Mouse (Mus musculus) MEL (cell line): ENCODE data around the gene Lhx2. TPM values are rescaled to one million over a fixed set of nuclear protein-coding genes. Genes with fewer than 3 reads are reported as not detected.

Source experiments
- DNase-seq: peaks from one replicate; pipeline ENCODE4 v3.0.0; 2011; ENCODE audit warnings: low read depth, low spot score
- H3K27ac ChIP-seq: 2 replicates; pipeline ENCODE4 v1.5.1; 2012; ENCODE audit warnings: low read depth, mild to moderate bottlenecking, control low read depth, low read length, moderate library complexity; ENCODE audit not compliant: control insufficient read depth
- H3K27me3 ChIP-seq, 2 experiments: fragments of 150-350 bp in 1 of 2; sonication (generic) in 1 of 2; 2 replicates each; pipeline ENCODE4 v1.6.1; 2012; ENCODE audit warnings: low read length in 2 of 2, mild to moderate bottlenecking in 2 of 2, improper control_type of control experiment in 1 of 2, moderate library complexity in 1 of 2; ENCODE audit not compliant: insufficient read depth in 2 of 2, control insufficient read depth in 1 of 2
- H3K36me3 ChIP-seq, 2 experiments: 2 replicates each; pipeline ENCODE4 v1.6.1; 2012 to 2014; ENCODE audit warnings: low read length in 2 of 2, improper control_type of control experiment in 1 of 2, inconsistent platforms in 1 of 2, mild to moderate bottlenecking in 1 of 2; ENCODE audit not compliant: insufficient read depth in 2 of 2, control insufficient read depth in 1 of 2
- H3K4me1 ChIP-seq, 2 experiments: fragments of 150-350 bp in 1 of 2; sonication (generic) in 1 of 2; 2 replicates each; pipeline ENCODE4 v1.6.1; 2012; ENCODE audit warnings: low read length in 2 of 2, improper control_type of control experiment in 1 of 2, mild to moderate bottlenecking in 1 of 2; ENCODE audit not compliant: insufficient read depth in 2 of 2, control insufficient read depth in 1 of 2
- H3K4me3 ChIP-seq, 2 experiments: fragments of 150-350 bp in 1 of 2; sonication (generic) in 1 of 2; 2 replicates each; pipeline ENCODE4 v1.5.1; 2012; ENCODE audit warnings: low read depth in 2 of 2, low read length in 2 of 2, mild to moderate bottlenecking in 2 of 2, moderate library complexity in 2 of 2, control low read depth in 1 of 2, improper control_type of control experiment in 1 of 2; ENCODE audit not compliant: control insufficient read depth in 1 of 2, insufficient read depth in 1 of 2
- H3K79me2 ChIP-seq: 2 replicates; pipeline ENCODE4 v1.6.1; 2012; ENCODE audit warnings: mild to moderate bottlenecking, low read length, moderate library complexity; ENCODE audit not compliant: control insufficient read depth, poor library complexity, insufficient read depth
- H3K9ac ChIP-seq: 2 replicates; pipeline ENCODE4 v1.6.1; 2012; ENCODE audit warnings: low read depth, mild to moderate bottlenecking, control low read depth, low read length, moderate library complexity; ENCODE audit not compliant: control insufficient read depth, poor library complexity, severe bottlenecking
- H3K9me3 ChIP-seq: fragments of 150-350 bp; sonication (generic); replicated peaks from 2 replicates; pipeline ENCODE4 v1.6.1; 2012; ENCODE audit warnings: mild to moderate bottlenecking, low read length, improper control_type of control experiment, moderate library complexity; ENCODE audit not compliant: insufficient read depth
- CHD1 ChIP-seq: IDR thresholded peaks from 2 replicates; pipeline ENCODE4 v1.6.1; 2012; ENCODE audit warnings: low read depth, mild to moderate bottlenecking, inconsistent platforms, low read length, improper control_type of control experiment
- E2F4 ChIP-seq: IDR thresholded peaks from 2 replicates; pipeline ENCODE4 v1.6.1; 2011; ENCODE audit warnings: low read depth, low read length, improper control_type of control experiment, borderline replicate concordance
- ELF1 ChIP-seq: IDR thresholded peaks from 2 replicates; pipeline ENCODE4 v1.6.1; 2014; ENCODE audit warnings: low read depth, mild to moderate bottlenecking, inconsistent platforms, low read length, improper control_type of control experiment, moderate library complexity
- GATA1 ChIP-seq: IDR thresholded peaks from 2 replicates; pipeline ENCODE4 v1.6.1; 2011; ENCODE audit warnings: low read depth, low read length, improper control_type of control experiment
- JUND ChIP-seq: IDR thresholded peaks from 2 replicates; pipeline ENCODE4 v1.6.1; 2011; ENCODE audit warnings: low read depth, mild to moderate bottlenecking, improper control_type of control experiment, low read length
- KAT2A ChIP-seq: conservative IDR thresholded peaks from 2 replicates; pipeline ENCODE4 v1.6.1; 2012; ENCODE audit warnings: low read depth, low read length, improper control_type of control experiment, inconsistent platforms
- MAFK ChIP-seq: IDR thresholded peaks from 2 replicates; pipeline ENCODE4 v1.6.1; 2011; ENCODE audit warnings: low read depth, mild to moderate bottlenecking, low read length, improper control_type of control experiment, borderline replicate concordance
- MYC ChIP-seq: IDR thresholded peaks from 2 replicates; pipeline ENCODE4 v1.6.1; 2011; ENCODE audit warnings: low read depth, mild to moderate bottlenecking, low read length, improper control_type of control experiment, moderate library complexity
- POLR2A ChIP-seq, 2 experiments: IDR thresholded peaks; 2 replicates each; pipeline ENCODE4 v1.6.1; 2011 to 2012; ENCODE audit warnings: low read length in 2 of 2, mild to moderate bottlenecking in 2 of 2, control low read depth in 1 of 2, improper control_type of control experiment in 1 of 2, low read depth in 1 of 2, moderate library complexity in 1 of 2; ENCODE audit not compliant: control insufficient read depth in 1 of 2, insufficient read depth in 1 of 2, poor library complexity in 1 of 2
- POLR2AphosphoS2 ChIP-seq: IDR thresholded peaks from 2 replicates; pipeline ENCODE4 v1.6.1; 2011; ENCODE audit warnings: low read length, improper control_type of control experiment
- RAD21 ChIP-seq: IDR thresholded peaks from 2 replicates; pipeline ENCODE4 v1.6.1; 2011; ENCODE audit warnings: mild to moderate bottlenecking, low read depth, low read length, improper control_type of control experiment
- RCOR1 ChIP-seq: IDR thresholded peaks from 2 replicates; pipeline ENCODE4 v1.6.1; 2012; ENCODE audit warnings: low read depth, mild to moderate bottlenecking, inconsistent platforms, low read length, improper control_type of control experiment
- SIN3A ChIP-seq: IDR thresholded peaks from 2 replicates; pipeline ENCODE4 v1.6.1; 2012; ENCODE audit warnings: low read length, improper control_type of control experiment, inconsistent platforms
- SMC3 ChIP-seq: IDR thresholded peaks from 2 replicates; pipeline ENCODE4 v1.6.1; 2011; ENCODE audit warnings: low read depth, low read length, improper control_type of control experiment
- TBP ChIP-seq: IDR thresholded peaks from 2 replicates; pipeline ENCODE4 v1.8.0; 2011; ENCODE audit warnings: low read depth, low read length, improper control_type of control experiment
- USF1 ChIP-seq: IDR thresholded peaks from 2 replicates; pipeline ENCODE4 v1.6.1; 2014; ENCODE audit warnings: low read depth, mild to moderate bottlenecking, inconsistent platforms, low read length, improper control_type of control experiment, moderate library complexity
- ZC3H11A ChIP-seq: IDR thresholded peaks from 2 replicates; pipeline ENCODE4 v1.6.1; 2012; ENCODE audit warnings: low read depth, mild to moderate bottlenecking, inconsistent platforms, low read length, improper control_type of control experiment
- ZKSCAN1 ChIP-seq: IDR thresholded peaks from 2 replicates; pipeline ENCODE4 v1.6.1; 2012; ENCODE audit warnings: low read depth, mild to moderate bottlenecking, inconsistent platforms, low read length, improper control_type of control experiment, moderate library complexity
- ZMIZ1 ChIP-seq: IDR thresholded peaks from 2 replicates; pipeline ENCODE4 v1.6.1; 2012; ENCODE audit warnings: low read depth, mild to moderate bottlenecking, inconsistent platforms, low read length, improper control_type of control experiment, moderate library complexity
- ZNF384 ChIP-seq: IDR thresholded peaks from 2 replicates; pipeline ENCODE4 v1.6.1; 2012; ENCODE audit warnings: low read depth, mild to moderate bottlenecking, inconsistent platforms, low read length, improper control_type of control experiment
- polyA plus RNA-seq, 2 experiments: library from polyadenylated mRNA; stranded (reverse) in 1 of 2; unstranded in 1 of 2; fragments of >175 nt in 1 of 2; fragments of >200 nt in 1 of 2; gene quantifications; 2 replicates each; pipeline versions ENCODE4 v1.2.1 to v1.2.4; 2012; ENCODE audit warnings: low replicate concordance in 2 of 2, low read depth in 1 of 2; ENCODE audit not compliant: insufficient read length in 2 of 2, insufficient read depth in 1 of 2, missing spikeins in 1 of 2
- total RNA-seq: library from RNA; depleted of rRNA; stranded (reverse); fragments of 300-350 nt; gene quantifications from 2 replicates; pipeline ENCODE4 v1.2.3, GENCODE M21; 2012

Lhx2 gene
- total and polyA plus RNA-seq, 3 experiments: 0.12 TPM; not detected in 2

DNA sequence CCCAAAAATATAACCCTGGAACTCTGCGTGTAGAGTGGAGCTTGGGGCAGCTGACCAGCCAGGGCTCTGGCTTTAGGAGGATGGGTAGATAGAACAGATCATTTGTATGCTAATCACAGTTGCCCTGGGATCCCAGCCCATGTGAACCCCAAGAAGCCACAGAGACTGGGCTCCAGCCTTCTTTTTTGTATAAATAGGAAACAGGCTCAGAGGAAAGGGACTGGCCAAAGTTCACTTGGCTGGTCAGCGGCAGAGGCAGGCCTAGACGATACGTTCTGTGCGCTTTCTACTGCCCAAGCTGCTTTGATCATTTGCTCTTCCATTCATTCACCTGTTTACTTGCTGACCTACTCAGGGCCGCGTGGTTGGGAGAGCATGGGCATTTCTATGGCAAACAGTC is 27.1 kb downstream of the Lhx2 start:
- no peak for TF ChIP-seq ZMIZ1
- TF ChIP-seq ZNF384: no peak
- no peak for TF ChIP-seq TBP
- no peak for TF ChIP-seq CHD1
- TF ChIP-seq SIN3A: no peak
- TF ChIP-seq ZKSCAN1: no peak
- no peak for TF ChIP-seq E2F4
- TF ChIP-seq ELF1: no peak
- TF ChIP-seq USF1: no peak
- TF ChIP-seq JUND: no peak
- TF ChIP-seq ZC3H11A: no peak
- TF ChIP-seq RCOR1: no peak
- no peak for TF ChIP-seq RAD21
- TF ChIP-seq KAT2A: no peak
- no peak for TF ChIP-seq MYC
- no peaks in the 10 kb centered on the region; a peak in 2 of 4 replicates for H3K27me3 ChIP-seq

DNA sequence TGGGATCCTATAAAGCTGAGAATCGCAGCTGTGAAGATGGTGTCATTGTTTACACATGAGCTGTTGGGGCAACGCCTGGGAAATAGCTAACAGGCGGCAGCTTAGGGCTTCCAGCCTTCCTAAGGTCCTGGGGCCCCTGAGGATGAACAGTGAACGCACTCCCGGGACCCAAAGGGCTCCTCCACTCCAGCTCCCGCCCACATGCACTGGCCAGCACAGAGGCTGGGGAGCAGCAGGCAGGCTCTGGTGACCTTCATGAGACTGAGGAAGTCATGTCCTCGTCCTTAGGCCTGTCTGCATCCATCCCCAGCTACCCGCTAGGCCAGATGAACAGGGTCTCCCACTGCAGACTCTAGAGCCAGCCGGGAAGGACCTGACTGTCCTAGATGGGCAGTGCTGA is 27.9 kb downstream of the Lhx2 start:
- H3K27me3 ChIP-seq: no peaks in the 10 kb centered on the region; a peak in 2 of 4 replicates
- no peak overlapping the region for H3K4me3 ChIP-seq
- TF ChIP-seq TBP (no peak), MYC (no peak), MAFK (no peak), JUND (no peak), POLR2AphosphoS2 (no peak), POLR2A (IDR thresholded peaks at IDR 0.05; ENCODE audit: control insufficient read depth in 1 of 2, insufficient read depth in 1 of 2, low read depth in 1 of 2, low read length in 2 of 2, poor library complexity in 1 of 2) (no peak), GATA1 (no peak), SMC3 (no peak)
- TF ChIP-seq, all 39 proteins: peak for 0

More for the DNA sequence above, 27.1 kb downstream of the Lhx2 start:
- Histone ChIP-seq H3K9me3 (no peaks in the 10 kb centered on the region), H3K4me1 (peaks cover 0 to 3% of the 10 kb centered on the region in 2 experiments; a peak in 1 of 4 replicates), H3K36me3 (peaks cover 0 to 3% of the 10 kb centered on the region in 2 experiments; a peak in 2 of 4 replicates), H3K9ac (no peak overlapping the region), H3K4me3 (no peak overlapping the region), H3K27ac (no peak overlapping the region), H3K79me2 (no peaks in the 10 kb centered on the region)
- no peak for DNase-seq

More for the DNA sequence above, 27.9 kb downstream of the Lhx2 start:
- H3K9me3 ChIP-seq: no peaks in the 10 kb centered on the region
- H3K4me1 ChIP-seq: peaks cover 0 to 3% of the 10 kb centered on the region in 2 experiments; a peak in 1 of 4 replicates
- no peak for DNase-seq
- no peak overlapping the region for H3K27ac ChIP-seq
- no peak overlapping the region for H3K9ac ChIP-seq
- no peaks in the 10 kb centered on the region for H3K79me2 ChIP-seq
- H3K36me3 ChIP-seq: peaks cover 0 to 3% of the 10 kb centered on the region in 2 experiments; a peak in 2 of 4 replicates
